Mouse (Mus musculus) cerebellum, adult 2 months (tissue): ENCODE results near the gene Palm2. TPM values are rescaled to one million over a fixed set of nuclear protein-coding genes. Genes with fewer than 3 reads are reported as not detected.

ENCODE experiments used
- DNase-seq, 2 experiments: peaks; one replicate each; pipeline ENCODE4 v3.0.0; 2021
- H3K27ac ChIP-seq: fragments of 200-500 bp; 2 replicates; pipeline ENCODE4 v1.5.1; 2012; ENCODE audit warnings: low read length, control low read depth, inconsistent platforms; ENCODE audit not compliant: insufficient read depth
- H3K27me3 ChIP-seq: fragments of 200-500 bp; 2 replicates; pipeline ENCODE4 v1.6.1; 2012; ENCODE audit warnings: inconsistent platforms, mild to moderate bottlenecking, low read length, moderate library complexity; ENCODE audit not compliant: control insufficient read depth, insufficient read depth
- H3K4me1 ChIP-seq: fragments of 200-500 bp; 2 replicates; pipeline ENCODE4 v1.6.1; 2011; ENCODE audit warnings: low read length; ENCODE audit not compliant: control insufficient read depth, insufficient read depth
- H3K4me3 ChIP-seq: fragments of 200-500 bp; replicated peaks from 2 replicates; pipeline ENCODE3; 2011; ENCODE audit warnings: mild to moderate bottlenecking, low read depth, low read length, control low read depth; ENCODE audit not compliant: insufficient read depth
- CTCF ChIP-seq: fragments of 200-500 bp; IDR thresholded peaks from 2 replicates; pipeline ENCODE4 v1.5.1; 2011; ENCODE audit warnings: low read depth, mild to moderate bottlenecking, control low read depth, low read length, moderate library complexity, borderline replicate concordance; ENCODE audit not compliant: insufficient read depth
- POLR2A ChIP-seq: fragments of 200-500 bp; IDR thresholded peaks from 2 replicates; pipeline ENCODE4 v1.6.1; 2011; ENCODE audit warnings: low read length, control low read depth, borderline replicate concordance; ENCODE audit not compliant: insufficient read depth
- WGBS: fragments of 180-500 bp; shearing (Covaris S2); methylation state at CpG from one replicate; pipeline ENCODE4 v1.1.7; 2018; 5-methylcytosine and 5-hydroxymethylcytosine counted together
- polyA plus RNA-seq: library from polyadenylated mRNA; depleted of rRNA; stranded (reverse); fragments of >200 nt; gene quantifications from 2 replicates; pipeline ENCODE4 v1.2.3, GENCODE M21; 2012

The Palm2 gene
- polyA plus RNA-seq, 1 experiment = 3.1 TPM

DNA sequence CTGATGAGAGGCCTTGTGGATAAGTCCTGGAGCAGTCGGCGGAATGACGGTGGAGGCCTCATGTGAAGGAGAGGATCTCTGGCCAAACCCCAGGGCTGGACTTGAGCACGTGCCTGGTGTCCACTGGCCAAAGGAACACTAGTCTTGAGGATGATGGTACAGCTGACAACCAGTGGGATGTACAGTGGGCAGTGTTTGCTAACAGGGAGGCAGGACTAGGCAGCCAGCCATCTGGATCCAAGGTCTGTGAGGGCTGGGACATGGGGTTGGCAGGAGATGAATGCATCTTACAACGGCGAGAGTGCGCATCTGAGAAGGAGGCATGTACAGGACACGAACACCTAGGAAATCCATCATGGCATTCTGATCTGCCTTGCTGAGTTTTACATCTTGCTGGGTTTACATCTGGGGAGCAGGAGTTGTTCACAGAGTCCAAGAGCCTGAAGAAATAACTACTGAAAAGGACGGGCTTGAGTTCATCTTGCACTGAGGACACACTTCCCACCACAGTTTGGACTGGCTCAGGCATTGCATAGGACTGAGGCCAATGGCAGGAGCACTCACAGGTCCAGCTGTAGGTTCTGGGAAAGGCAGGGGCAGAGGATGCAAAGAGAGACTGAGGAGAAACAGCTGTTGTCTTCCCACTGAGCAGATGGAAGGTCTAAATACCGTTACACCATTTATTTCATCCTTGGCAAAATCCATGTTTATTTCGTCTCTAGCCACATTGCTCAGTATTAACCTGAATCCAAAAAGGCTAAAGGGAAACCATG lies 166.8 kb downstream of the Palm2 start:
- H3K27me3 ChIP-seq = no peaks in the 10 kb centered on the region
- DNase-seq = no peak
- peaks cover 13% of the 10 kb centered on the region for H3K4me1 ChIP-seq
- 79% methylated on average over 11 of the region's 11 CpGs for WGBS
- H3K27ac ChIP-seq = no peak overlapping the region
- TF ChIP-seq POLR2A (no peak), CTCF (no peak)
- no peak overlapping the region for H3K4me3 ChIP-seq

DNA sequence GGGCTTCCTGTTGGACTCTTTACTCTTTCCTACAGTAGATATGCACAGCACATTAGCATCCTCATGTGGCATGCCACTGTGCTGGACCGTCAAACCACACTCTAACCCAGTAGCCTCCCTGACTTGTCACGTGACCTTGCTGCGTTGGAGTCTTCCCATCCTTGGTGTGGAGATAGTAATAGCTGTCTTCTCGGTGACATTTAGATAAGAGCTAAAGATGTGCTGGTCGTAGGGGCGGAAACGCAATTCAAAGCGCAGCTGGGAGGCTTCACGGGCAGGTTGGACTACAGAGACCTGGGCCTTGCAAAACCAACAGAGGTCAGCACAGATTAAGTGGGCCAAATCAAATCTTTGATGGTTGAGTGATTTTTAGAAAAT lies 167.4 kb downstream of the Palm2 start:
- H3K27ac ChIP-seq = no peak overlapping the region
- H3K4me3 ChIP-seq = no peak overlapping the region
- TF ChIP-seq POLR2A (no peak), CTCF (no peak)
- DNase-seq = no peak
- peaks cover 13% of the 10 kb centered on the region for H3K4me1 ChIP-seq
- WGBS = 80% methylated on average over 9 of the region's 9 CpGs
- no peaks in the 10 kb centered on the region for H3K27me3 ChIP-seq

DNA sequence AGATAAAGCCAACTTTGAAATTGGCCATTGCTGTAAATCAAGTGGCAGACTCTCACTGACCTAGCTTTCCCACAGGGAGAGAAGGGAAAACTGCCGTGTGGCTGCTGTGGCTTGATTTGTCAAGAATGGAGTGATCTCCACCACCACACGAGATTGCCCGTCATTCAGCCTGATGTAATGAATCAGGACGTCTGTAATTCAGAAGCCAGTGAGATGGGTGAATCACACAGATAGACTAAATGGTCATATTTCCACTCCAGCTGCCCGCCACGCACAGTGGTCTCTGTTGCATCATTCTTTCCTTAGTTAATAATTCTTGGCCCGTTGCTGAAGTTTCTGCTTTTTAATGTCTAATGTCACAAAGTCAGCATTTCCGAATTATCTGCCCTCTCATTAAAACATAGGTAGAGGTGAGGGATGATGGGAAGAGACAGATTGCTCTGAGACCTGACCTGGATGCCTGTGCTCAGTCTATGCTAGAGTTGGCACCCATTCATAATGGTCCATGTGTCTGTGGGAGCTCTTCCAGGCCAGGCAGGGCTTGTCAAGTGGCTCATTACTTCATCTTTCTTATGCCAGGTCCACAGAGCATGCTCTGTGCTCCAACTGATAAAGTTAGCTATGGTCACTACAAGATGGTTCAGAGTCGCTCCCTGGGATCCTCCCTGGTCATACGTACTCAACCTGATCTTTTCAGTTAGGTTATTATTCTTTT lies 168.0 kb downstream of the Palm2 start:
- WGBS = 35% methylated on average over 10 of the region's 10 CpGs
- H3K4me3 ChIP-seq = no peak overlapping the region
- no peak for TF ChIP-seq POLR2A
- H3K4me1 ChIP-seq = peaks cover 13% of the 10 kb centered on the region
- no peaks in the 10 kb centered on the region for H3K27me3 ChIP-seq
- peak; percentile 43 to 79 for DNase-seq
- H3K27ac ChIP-seq = no peak overlapping the region

- TF ChIP-seq POLR2A (no peak), CTCF (no peak)
- Histone ChIP-seq H3K4me1 (peaks cover 9% of the 10 kb centered on the region), H3K4me3 (no peak overlapping the region), H3K27ac (no peak overlapping the region), H3K27me3 (no peaks in the 10 kb centered on the region; the same call in 1 of the 2 replicates)
- DNase-seq = no peak
- 74% methylated on average over 3 of the region's 3 CpGs for WGBS
These were observed 172.2 kb downstream of the Palm2 start for GRCm38 (mm10) chr4:57606258-57606657.

GRCm38 (mm10) chr4:57607247-57607942 lies 173.3 kb downstream of the Palm2 start:
- TF ChIP-seq POLR2A (no peak), CTCF (peak; percentile 78)
- H3K27ac ChIP-seq = no peak overlapping the region
- no peaks in the 10 kb centered on the region; the same call in 1 of the 2 replicates for H3K27me3 ChIP-seq
- H3K4me1 ChIP-seq = peaks cover under 1% of the 10 kb centered on the region; the same call in 1 of the 2 replicates
- peak overlapping the region; percentile 12 for H3K4me3 ChIP-seq
- WGBS = 18% methylated on average over 22 of the region's 22 CpGs
- peak; percentile 82 to 87 for DNase-seq

GRCm38 (mm10) chr4:57611303-57612077 lies 177.4 kb downstream of the Palm2 start:
- Histone ChIP-seq H3K27ac (no peak overlapping the region), H3K27me3 (no peaks in the 10 kb centered on the region; the same call in 1 of the 2 replicates), H3K4me1 (no peaks in the 10 kb centered on the region), H3K4me3 (no peak overlapping the region)
- no peak for TF ChIP-seq CTCF
- no peak for TF ChIP-seq POLR2A
- DNase-seq = no peak
- 49% methylated on average over 17 of the region's 17 CpGs for WGBS

DNA sequence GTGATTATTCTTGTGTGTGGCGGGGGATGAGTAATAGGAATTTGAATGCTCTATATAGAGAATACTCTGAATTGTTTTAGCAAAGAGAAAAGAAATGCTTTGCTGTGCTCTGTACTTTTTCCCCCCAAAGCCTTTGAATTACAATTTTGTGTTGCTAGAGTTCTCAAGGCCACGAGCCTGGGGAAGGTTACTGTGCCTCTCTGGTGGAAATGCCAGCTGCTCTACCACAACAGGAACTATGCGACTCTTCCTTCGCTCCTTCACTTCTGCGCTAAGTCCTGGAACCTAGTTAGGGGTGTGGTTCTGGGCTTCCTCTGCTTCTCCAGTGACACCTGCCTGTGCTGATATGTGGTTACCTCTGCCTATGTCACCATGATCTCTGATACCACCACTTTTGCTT lies 178.7 kb downstream of the Palm2 start:
- H3K4me1 ChIP-seq = no peaks in the 10 kb centered on the region
- H3K4me3 ChIP-seq = no peak overlapping the region
- WGBS = 95% methylated on average over 5 of the region's 5 CpGs
- DNase-seq = no peak
- no peak for TF ChIP-seq CTCF
- no peak for TF ChIP-seq POLR2A
- no peak overlapping the region for H3K27ac ChIP-seq
- no peaks in the 10 kb centered on the region; the same call in 1 of the 2 replicates for H3K27me3 ChIP-seq
